ENCODE assay signal across 8 mouse cellular contexts in the genomic region with DNA sequence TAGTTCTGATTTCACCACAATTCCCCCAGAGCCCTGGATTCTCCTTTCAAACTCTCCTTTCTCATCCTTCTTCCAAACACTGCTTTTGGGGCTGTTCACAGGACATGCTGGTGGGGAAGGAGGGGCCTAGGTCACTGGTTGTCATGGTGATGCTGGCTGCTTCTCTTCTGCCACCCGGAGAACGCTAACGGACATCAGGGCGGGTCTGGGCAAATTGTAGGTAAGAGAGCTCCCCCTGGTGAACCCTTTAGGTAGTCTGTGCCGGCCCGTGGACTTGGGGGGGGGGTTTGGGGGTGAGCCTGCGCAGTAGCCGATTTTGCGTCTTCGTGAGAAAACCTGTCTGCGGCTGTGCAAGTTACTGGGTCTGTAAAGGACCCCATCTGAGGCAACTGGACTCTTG. TPM values are rescaled to one million over a fixed set of nuclear protein-coding genes. Genes with fewer than 3 reads are reported as not detected.
DNase-seq lines count a peak whose midpoint lies in the region; ATAC-seq and TF ChIP-seq lines count a peak whose summit lies in the region.

No protein-coding gene starts in this region.

- 19% methylated on average over 11 of the region's 11 CpGs for WGBS in forebrain, embryonic 11.5 days
- WGBS in heart, embryonic 16.5 days, result 10% methylated on average over 11 of the region's 11 CpGs
- WGBS in liver, embryonic 13.5 days (ENCODE audit: insufficient replicate concordance), result 7% methylated on average over 11 of the region's 11 CpGs
- WGBS in stomach, embryonic 15.5 days, result 18% methylated on average over 11 of the region's 11 CpGs

- H3K27ac ChIP-seq in forebrain, embryonic 11.5 days (ENCODE audit: low read depth, low read length), result no peak overlapping the region
- H3K27ac ChIP-seq in heart, embryonic 16.5 days (ENCODE audit: low read length), result no peak overlapping the region
- no peak overlapping the region for H3K27ac ChIP-seq in liver, embryonic 13.5 days
- no peak overlapping the region for H3K27ac ChIP-seq in stomach, embryonic 15.5 days

- H3K9me3 ChIP-seq in forebrain, embryonic 11.5 days (ENCODE audit: control insufficient read depth, low read length), result no peaks in the 10 kb centered on the region
- H3K9me3 ChIP-seq in heart, embryonic 16.5 days (replicated peaks; ENCODE audit: control insufficient read depth, low read length), result no peaks in the 10 kb centered on the region
- no peaks in the 10 kb centered on the region for H3K9me3 ChIP-seq in liver, embryonic 13.5 days (replicated peaks)
- no peaks in the 10 kb centered on the region for H3K9me3 ChIP-seq in stomach, embryonic 15.5 days

- H3K27me3 ChIP-seq in forebrain, embryonic 11.5 days (ENCODE audit: control insufficient read depth, insufficient read depth, low read length), result no peaks in the 10 kb centered on the region
- no peaks in the 10 kb centered on the region for H3K27me3 ChIP-seq in heart, embryonic 16.5 days (ENCODE audit: control insufficient read depth, insufficient read depth, low read length)
- H3K27me3 ChIP-seq in liver, embryonic 13.5 days, result no peaks in the 10 kb centered on the region
- H3K27me3 ChIP-seq in stomach, embryonic 15.5 days (replicated peaks), result no peaks in the 10 kb centered on the region

- TF ChIP-seq POLR2A in brain, embryonic 14.5 days (IDR thresholded peaks at IDR 0.05; ENCODE audit: borderline replicate concordance, extremely low read depth, insufficient read depth, insufficient read length, poor library complexity, severe bottlenecking), result no peak

- peak overlapping the region; percentile 41; the same call in 1 of the 2 replicates for H3K4me3 ChIP-seq in forebrain, embryonic 11.5 days (ENCODE audit: low read depth, low read length)
- H3K4me3 ChIP-seq in heart, embryonic 16.5 days (ENCODE audit: low read length), result no peak overlapping the region; the same call in 1 of the 2 replicates
- 0 out of 2 replicates have a peak overlapping the region, but pooled peaks have one; percentile 16 for H3K4me3 ChIP-seq in liver, embryonic 13.5 days (replicated peaks)
- no peak overlapping the region; the same call in 1 of the 2 replicates for H3K4me3 ChIP-seq in stomach, embryonic 15.5 days (replicated peaks)

- H3K36me3 ChIP-seq in forebrain, embryonic 11.5 days (ENCODE audit: control insufficient read depth, insufficient read depth, low read length), result no peaks in the 10 kb centered on the region
- no peaks in the 10 kb centered on the region for H3K36me3 ChIP-seq in heart, embryonic 16.5 days (ENCODE audit: control insufficient read depth, insufficient read depth)
- peaks cover 14% of the 10 kb centered on the region for H3K36me3 ChIP-seq in liver, embryonic 13.5 days
- 0 out of 2 replicates have a peak, but pooled peaks cover 2% of the 10 kb centered on the region for H3K36me3 ChIP-seq in stomach, embryonic 15.5 days

- H3K9ac ChIP-seq in forebrain, embryonic 11.5 days (ENCODE audit: low read length), result no peak overlapping the region
- H3K9ac ChIP-seq in heart, embryonic 16.5 days (ENCODE audit: low read length), result no peak overlapping the region
- H3K9ac ChIP-seq in liver, embryonic 13.5 days, result no peak overlapping the region
- H3K9ac ChIP-seq in stomach, embryonic 15.5 days, result no peak overlapping the region

- peak; percentile 90 for DNase-seq in brain, embryonic 14.5 days (ENCODE audit: low read depth)
- peak; percentile 79 for DNase-seq in forebrain, embryonic 11.5 days (ENCODE audit: low spot score)
- DNase-seq in kidney, postnatal 14 days, result peak; percentile 70
- DNase-seq in liver, embryonic 13.5 days, result peak; percentile 45
- DNase-seq in natural killer cell, adult 2 months (ENCODE audit: low spot score in 2 of 2), result peak; percentile 80

- ATAC-seq in CD4-positive, CD25-positive, alpha-beta regulatory T cell, adult 4 months, result peak; percentile 28
- peak; percentile 63 for ATAC-seq in forebrain, embryonic 11.5 days (replicated peaks; ENCODE audit: low FRiP score)
- no peak for ATAC-seq in heart, embryonic 16.5 days (replicated peaks; ENCODE audit: extremely low read depth, insufficient read depth, low FRiP score)
- ATAC-seq in liver, embryonic 13.5 days (ENCODE audit: low read depth), result no peak
- ATAC-seq in stomach, embryonic 15.5 days (ENCODE audit: insufficient read depth, low FRiP score, low read depth), result no peak

- peak; percentile 54 for TF ChIP-seq CTCF in brain, embryonic 14.5 days (IDR thresholded peaks at IDR 0.05; ENCODE audit: borderline replicate concordance, extremely low read depth, insufficient read depth, insufficient read length)

- H3K4me1 ChIP-seq in forebrain, embryonic 11.5 days (replicated peaks; ENCODE audit: control insufficient read depth, insufficient read depth, low read length), result peaks cover 3% of the 10 kb centered on the region; the same call in 1 of the 2 replicates
- H3K4me1 ChIP-seq in heart, embryonic 16.5 days (ENCODE audit: control insufficient read depth, insufficient read depth, low read length), result peaks cover 10% of the 10 kb centered on the region
- H3K4me1 ChIP-seq in liver, embryonic 13.5 days (replicated peaks), result peaks cover 25% of the 10 kb centered on the region
- H3K4me1 ChIP-seq in stomach, embryonic 15.5 days, result no peaks in the 10 kb centered on the region; the same call in 1 of the 2 replicates

- H3K4me2 ChIP-seq in forebrain, embryonic 11.5 days (ENCODE audit: low read depth, low read length, severe bottlenecking), result peak overlapping the region; percentile 91; the same call in 1 of the 2 replicates
- H3K4me2 ChIP-seq in heart, embryonic 16.5 days (ENCODE audit: low read depth, low read length), result peak overlapping the region; percentile 51
- H3K4me2 ChIP-seq in liver, embryonic 13.5 days, result peak overlapping the region; percentile 90
- peak overlapping the region; percentile 81 for H3K4me2 ChIP-seq in stomach, embryonic 15.5 days

RNA-seq across cellular contexts. Expression of a gene that starts 1.8 kb away (rescaled TPM):
- 10 to 100 TPM; 33.6 to 41.9 TPM for polyA plus RNA-seq in CD4-positive, CD25-positive, alpha-beta regulatory T cell, adult 4 months (2017; shearing (Covaris generic))
- polyA plus RNA-seq in brain, embryonic 14.5 days (2012; rRNA removed), result 19.8 and 23.3 TPM in 2 replicates
- 10.7 TPM in 2 replicates for polyA plus RNA-seq in forebrain, embryonic 11.5 days (2014; fragmentation: Nextera tagmentation; extraction: Ambion mirVana)
- polyA plus RNA-seq in heart, embryonic 16.5 days (2015; fragmentation: Nextera tagmentation; extraction: Ambion mirVana), result 6.1 and 6.4 TPM in 2 replicates
- 2.8 and 4.3 TPM in 2 replicates for polyA plus RNA-seq in liver, embryonic 13.5 days (2015; fragmentation: Nextera tagmentation; extraction: Ambion mirVana)
- polyA plus RNA-seq in stomach, embryonic 15.5 days (2015; fragmentation: Nextera tagmentation; extraction: Ambion mirVana), result 10.3 and 15.9 TPM in 2 replicates

RNA-seq across cellular contexts. Expression of a gene that starts 4.0 kb away (rescaled TPM):
- 10 to 100 TPM; 17.1 to 35.7 TPM for polyA plus RNA-seq in CD4-positive, CD25-positive, alpha-beta regulatory T cell, adult 4 months (2017; shearing (Covaris generic))
- 41.0 and 60.1 TPM in 2 replicates for polyA plus RNA-seq in brain, embryonic 14.5 days (2012; rRNA removed)
- polyA plus RNA-seq in forebrain, embryonic 11.5 days (2014; fragmentation: Nextera tagmentation; extraction: Ambion mirVana), result 10.9 and 12.6 TPM in 2 replicates
- 28.9 and 30.5 TPM in 2 replicates for polyA plus RNA-seq in heart, embryonic 16.5 days (2015; fragmentation: Nextera tagmentation; extraction: Ambion mirVana)
- 17.1 and 17.8 TPM in 2 replicates for polyA plus RNA-seq in liver, embryonic 13.5 days (2015; fragmentation: Nextera tagmentation; extraction: Ambion mirVana)
- polyA plus RNA-seq in stomach, embryonic 15.5 days (2015; fragmentation: Nextera tagmentation; extraction: Ambion mirVana), result 39.0 and 39.4 TPM in 2 replicates

RNA-seq across cellular contexts. Expression of a gene that starts 19.2 kb away (rescaled TPM):
- polyA plus RNA-seq in CD4-positive, CD25-positive, alpha-beta regulatory T cell, adult 4 months (2017; shearing (Covaris generic)), result 100 to 1,000 TPM; 108 to 123 TPM
- 191 and 193 TPM in 2 replicates for polyA plus RNA-seq in brain, embryonic 14.5 days (2012; rRNA removed)
- 141 and 144 TPM in 2 replicates for polyA plus RNA-seq in forebrain, embryonic 11.5 days (2014; fragmentation: Nextera tagmentation; extraction: Ambion mirVana)
- 74.7 and 82.7 TPM in 2 replicates for polyA plus RNA-seq in heart, embryonic 16.5 days (2015; fragmentation: Nextera tagmentation; extraction: Ambion mirVana)
- 58.2 and 60.3 TPM in 2 replicates for polyA plus RNA-seq in liver, embryonic 13.5 days (2015; fragmentation: Nextera tagmentation; extraction: Ambion mirVana)
- 110 and 111 TPM in 2 replicates for polyA plus RNA-seq in stomach, embryonic 15.5 days (2015; fragmentation: Nextera tagmentation; extraction: Ambion mirVana)

RNA-seq across cellular contexts. Expression of a gene that starts 19.3 kb away (rescaled TPM):
- 100 to 1,000 TPM; 107 to 109 TPM for polyA plus RNA-seq in CD4-positive, CD25-positive, alpha-beta regulatory T cell, adult 4 months (2017; shearing (Covaris generic))
- 55.5 and 65.5 TPM in 2 replicates for polyA plus RNA-seq in brain, embryonic 14.5 days (2012; rRNA removed)
- 161 and 188 TPM in 2 replicates for polyA plus RNA-seq in forebrain, embryonic 11.5 days (2014; fragmentation: Nextera tagmentation; extraction: Ambion mirVana)
- polyA plus RNA-seq in heart, embryonic 16.5 days (2015; fragmentation: Nextera tagmentation; extraction: Ambion mirVana), result 114 and 122 TPM in 2 replicates
- polyA plus RNA-seq in liver, embryonic 13.5 days (2015; fragmentation: Nextera tagmentation; extraction: Ambion mirVana), result 96.5 and 97.0 TPM in 2 replicates
- polyA plus RNA-seq in stomach, embryonic 15.5 days (2015; fragmentation: Nextera tagmentation; extraction: Ambion mirVana), result 141 and 148 TPM in 2 replicates

RNA-seq across cellular contexts. Expression of a gene that starts 27.8 kb away (rescaled TPM):
- polyA plus RNA-seq in CD4-positive, CD25-positive, alpha-beta regulatory T cell, adult 4 months (2017; shearing (Covaris generic)), result not detected
- not detected in 2 replicates for polyA plus RNA-seq in brain, embryonic 14.5 days (2012; rRNA removed)
- polyA plus RNA-seq in forebrain, embryonic 11.5 days (2014; fragmentation: Nextera tagmentation; extraction: Ambion mirVana), result not detected in 2 replicates
- not detected in 2 replicates for polyA plus RNA-seq in heart, embryonic 16.5 days (2015; fragmentation: Nextera tagmentation; extraction: Ambion mirVana)
- polyA plus RNA-seq in liver, embryonic 13.5 days (2015; fragmentation: Nextera tagmentation; extraction: Ambion mirVana), result not detected in 2 replicates
- not detected in 2 replicates for polyA plus RNA-seq in stomach, embryonic 15.5 days (2015; fragmentation: Nextera tagmentation; extraction: Ambion mirVana)

Comparison
In these comparisons a context has a peak if more than half of its experiments do, and no peak if none do; other contexts are left out.
1. ATAC-seq: peak in CD4-positive, CD25-positive, alpha-beta regulatory T cell, adult 4 months (single experiment) and forebrain, embryonic 11.5 days (single experiment); none in heart, embryonic 16.5 days (single experiment), liver, embryonic 13.5 days (single experiment) and stomach, embryonic 15.5 days (single experiment).
2. H3K4me3 ChIP-seq: peak in forebrain, embryonic 11.5 days (single experiment) and liver, embryonic 13.5 days (single experiment); none in heart, embryonic 16.5 days (single experiment) and stomach, embryonic 15.5 days (single experiment).
3. Peak in every context shown above with its lines, with median percentiles within 50 percentile points of each other: DNase-seq and H3K4me2 ChIP-seq.